Mouse (Mus musculus) myocyte (in vitro differentiated cells): ENCODE data around the gene Upk1b. TPM values are rescaled to one million over a fixed set of nuclear protein-coding genes. Genes with fewer than 3 reads are reported as not detected.

Source experiments
- H3K27me3 ChIP-seq: one replicate; pipeline ENCODE4 v1.6.1; 2011; ENCODE audit not compliant: control insufficient read depth, insufficient read depth, insufficient read length
- H3K36me3 ChIP-seq: one replicate; pipeline ENCODE4 v1.6.1; 2011; ENCODE audit not compliant: control insufficient read depth, insufficient read depth
- H3K4me2 ChIP-seq: one replicate; pipeline ENCODE4 v1.6.1; 2011; ENCODE audit warnings: low read depth, control low read depth
- H3K4me3 ChIP-seq: one replicate; pipeline ENCODE4 v1.5.1; 2011; ENCODE audit warnings: mild to moderate bottlenecking, control low read depth, moderate library complexity
- H3K79me2 ChIP-seq: one replicate; pipeline ENCODE4 v1.6.1; 2011; ENCODE audit not compliant: control insufficient read depth, insufficient read depth
- H3ac ChIP-seq: one replicate; pipeline ENCODE4 v1.6.1; 2011; ENCODE audit not compliant: control insufficient read depth, insufficient read length
- CEBPB ChIP-seq: IDR thresholded peaks from 2 replicates; pipeline ENCODE4 v1.6.1; 2011; ENCODE audit warnings: mild to moderate bottlenecking, moderate library complexity; ENCODE audit not compliant: poor library complexity, insufficient read depth, severe bottlenecking
- E2F4 ChIP-seq: IDR thresholded peaks from one replicate; pipeline ENCODE4 v1.6.1; 2011; ENCODE audit warnings: mild to moderate bottlenecking, control low read depth, moderate library complexity; ENCODE audit not compliant: insufficient read depth
- MAX ChIP-seq: IDR thresholded peaks from one replicate; pipeline ENCODE4 v1.6.1; 2011; ENCODE audit warnings: low read depth, mild to moderate bottlenecking, control low read depth
- MYOD1 ChIP-seq, 3 experiments: IDR thresholded peaks; one replicate each; pipeline ENCODE4 v1.6.1; 2011; ENCODE audit warnings: control low read depth in 2 of 3, low read depth in 2 of 3, mild to moderate bottlenecking in 2 of 3, moderate library complexity in 1 of 3; ENCODE audit not compliant: insufficient read length in 2 of 3, control insufficient read depth in 1 of 3
- MYOG ChIP-seq, 3 experiments: IDR thresholded peaks; one replicate each; pipeline ENCODE4 v1.6.1; 2011; ENCODE audit warnings: control low read depth in 2 of 3, low read depth in 2 of 3, mild to moderate bottlenecking in 2 of 3; ENCODE audit not compliant: insufficient read length in 2 of 3, control insufficient read depth in 1 of 3, insufficient read depth in 1 of 3
- POLR2A ChIP-seq: IDR thresholded peaks from one replicate; pipeline ENCODE4 v1.6.1; 2011; ENCODE audit warnings: low read depth, mild to moderate bottlenecking, control low read depth, moderate library complexity; ENCODE audit not compliant: insufficient read length
- POLR2AphosphoS2 ChIP-seq: IDR thresholded peaks from one replicate; pipeline ENCODE4 v1.6.1; 2011; ENCODE audit warnings: low read depth, control low read depth; ENCODE audit not compliant: insufficient read length
- REST ChIP-seq: IDR thresholded peaks from one replicate; pipeline ENCODE4 v1.6.1; 2011; ENCODE audit warnings: mild to moderate bottlenecking, control low read depth, moderate library complexity; ENCODE audit not compliant: insufficient read depth, insufficient read length
- SRF ChIP-seq: IDR thresholded peaks from one replicate; pipeline ENCODE4 v1.6.1; 2011; ENCODE audit warnings: low read depth; ENCODE audit not compliant: control insufficient read depth, insufficient read length
- TCF12 ChIP-seq: IDR thresholded peaks from one replicate; pipeline ENCODE4 v1.6.1; 2011; ENCODE audit warnings: mild to moderate bottlenecking, control low read depth; ENCODE audit not compliant: poor library complexity, insufficient read depth, severe bottlenecking
- TCF3 ChIP-seq: IDR thresholded peaks from one replicate; pipeline ENCODE4 v1.6.1; 2011; ENCODE audit warnings: low read depth, control low read depth; ENCODE audit not compliant: insufficient read length
- USF1 ChIP-seq: IDR thresholded peaks from one replicate; pipeline ENCODE4 v1.6.1; 2011; ENCODE audit warnings: low read depth, mild to moderate bottlenecking, control low read depth, moderate library complexity
- polyA plus RNA-seq: library from polyadenylated mRNA; unstranded; fragments of >200 nt; fragmentation: generic; extraction: Trizol; gene quantifications from one replicate; pipeline ENCODE4 v1.2.1, GENCODE M21; 2012; ENCODE audit warnings: missing spikeins

Upk1b gene
- polyA plus RNA-seq, 1 experiment: 0.44 TPM

DNA sequence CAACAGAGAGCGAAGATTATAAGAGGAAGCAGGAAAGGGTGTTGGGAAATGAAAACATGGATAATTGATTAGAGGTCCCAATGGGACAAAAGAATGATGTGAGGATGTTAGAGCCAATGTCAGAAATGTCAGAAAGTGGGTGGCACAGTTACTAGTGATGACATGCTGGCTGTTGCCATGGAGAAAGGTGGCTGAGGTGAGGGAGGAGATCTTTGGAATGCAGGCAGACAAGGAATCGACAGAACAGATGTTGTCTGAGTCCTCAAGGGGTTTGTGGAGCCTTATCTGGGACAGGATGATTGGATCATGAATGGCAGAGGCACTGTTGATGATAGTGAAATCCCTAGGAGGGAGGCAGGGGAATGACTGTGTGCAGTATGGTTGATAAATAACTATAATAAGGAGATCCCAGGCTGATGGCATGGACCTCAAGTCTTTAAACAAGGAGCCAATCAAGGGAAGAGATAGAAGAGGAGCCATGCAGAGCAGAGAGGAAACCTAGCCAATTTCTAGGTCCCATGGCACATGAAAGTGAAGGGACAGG lies 17.5 kb downstream of the Upk1b start:
- no peak overlapping the region for H3K4me2 ChIP-seq
- TF ChIP-seq USF1 (no peak), CEBPB (no peak), SRF (no peak), MAX (no peak), REST (no peak), POLR2A (no peak), E2F4 (no peak), MYOD1 (IDR thresholded peaks at IDR 0.05; ENCODE audit: control insufficient read depth in 1 of 3, insufficient read length in 2 of 3, low read depth in 2 of 3) (no peak), POLR2AphosphoS2 (no peak), TCF3 (no peak), TCF12 (no peak), MYOG (IDR thresholded peaks at IDR 0.05; ENCODE audit: control insufficient read depth in 1 of 3, insufficient read depth in 1 of 3, insufficient read length in 2 of 3, low read depth in 2 of 3) (no peak)

DNA sequence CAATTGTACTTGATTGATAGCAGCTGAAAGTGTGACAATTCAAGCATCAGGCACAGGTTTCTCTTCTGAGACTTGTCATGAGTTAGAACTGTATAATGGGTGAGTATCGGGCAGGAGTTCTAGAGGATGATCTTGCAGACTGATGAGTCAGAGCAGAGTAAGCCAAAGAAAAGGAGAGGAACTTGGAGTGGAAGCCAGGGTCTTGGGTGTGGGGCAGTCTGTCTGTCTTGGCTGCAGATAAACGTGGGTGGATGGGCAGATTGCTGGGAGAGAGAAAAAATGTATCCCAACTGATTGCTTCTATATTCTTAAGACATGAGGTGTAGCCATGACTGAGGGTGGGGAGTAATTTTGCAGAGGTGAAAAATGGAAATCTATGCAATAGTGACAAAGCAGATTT lies 18.2 kb downstream of the Upk1b start:
- H3ac ChIP-seq: no peak overlapping the region
- H3K4me3 ChIP-seq: no peak overlapping the region
- H3K4me2 ChIP-seq: no peak overlapping the region
- no peaks in the 10 kb centered on the region for H3K27me3 ChIP-seq
- TF ChIP-seq MYOG (IDR thresholded peaks at IDR 0.05; ENCODE audit: control insufficient read depth in 1 of 3, insufficient read depth in 1 of 3, insufficient read length in 2 of 3, low read depth in 2 of 3): no peak
- TF ChIP-seq USF1: no peak
- no peak for TF ChIP-seq POLR2AphosphoS2
- no peak for TF ChIP-seq REST
- TF ChIP-seq POLR2A: no peak
- no peak for TF ChIP-seq E2F4
- no peak for TF ChIP-seq TCF12
- no peaks in the 10 kb centered on the region for H3K79me2 ChIP-seq
- H3K36me3 ChIP-seq: no peaks in the 10 kb centered on the region

More for the DNA sequence above, 17.5 kb downstream of the Upk1b start:
- H3ac ChIP-seq: no peak overlapping the region
- H3K36me3 ChIP-seq: no peaks in the 10 kb centered on the region
- H3K27me3 ChIP-seq: no peaks in the 10 kb centered on the region
- H3K79me2 ChIP-seq: no peaks in the 10 kb centered on the region
- no peak overlapping the region for H3K4me3 ChIP-seq

DNA sequence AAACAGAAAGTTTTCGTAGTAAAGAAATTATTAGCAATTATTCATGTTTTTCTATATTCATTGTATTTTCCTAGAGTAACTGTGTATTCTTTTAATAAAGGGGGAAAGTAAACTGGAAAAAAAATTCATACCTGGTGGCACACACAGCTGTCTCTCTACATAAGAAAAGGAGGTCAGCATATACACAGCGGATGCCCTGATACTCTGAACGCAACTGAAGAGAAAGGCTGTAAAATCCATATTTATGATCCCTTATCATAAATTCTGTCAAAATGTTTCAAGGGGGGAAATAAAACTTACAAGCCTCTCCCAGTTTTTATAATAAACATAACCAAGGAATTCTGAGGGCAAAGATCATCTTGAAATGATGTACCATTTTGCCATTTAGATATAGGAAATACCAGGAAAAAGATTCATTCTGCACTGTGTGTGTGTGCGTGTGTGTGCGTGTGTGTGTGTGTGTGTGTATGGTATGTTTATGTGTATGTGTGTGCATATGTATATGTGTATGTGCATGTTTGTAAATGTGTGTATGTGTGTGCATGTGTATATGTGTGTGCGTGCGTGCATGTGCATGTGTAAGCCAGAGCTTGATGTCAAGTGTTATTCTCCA lies 19.1 kb downstream of the Upk1b start:
- no peak for TF ChIP-seq TCF3
- no peak for TF ChIP-seq REST
- H3K79me2 ChIP-seq: no peaks in the 10 kb centered on the region
- no peak overlapping the region for H3K4me2 ChIP-seq
- H3K27me3 ChIP-seq: no peaks in the 10 kb centered on the region
- no peaks in the 10 kb centered on the region for H3K36me3 ChIP-seq
- no peak overlapping the region for H3ac ChIP-seq
- no peak overlapping the region for H3K4me3 ChIP-seq

DNA sequence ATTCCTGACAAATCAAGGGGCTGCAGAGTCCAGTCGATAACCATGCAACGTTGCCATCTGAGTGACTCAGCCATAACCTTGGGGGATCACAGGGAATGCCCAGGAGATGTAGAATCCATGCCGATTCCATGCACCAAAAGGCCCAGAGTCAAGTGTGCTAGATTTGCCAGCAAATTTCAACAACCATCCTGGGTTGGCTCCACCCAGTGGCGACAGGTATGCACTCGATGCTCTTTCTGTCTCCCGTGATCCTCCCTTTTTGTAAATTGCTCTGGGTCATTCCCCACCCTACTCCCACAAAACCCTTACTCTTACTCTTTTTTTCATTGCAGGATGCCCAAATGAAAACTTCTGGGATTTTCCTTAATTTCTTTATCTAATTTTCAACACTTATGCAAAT lies 23.8 kb downstream of the Upk1b start:
- H3K4me2 ChIP-seq: no peak overlapping the region
- TF ChIP-seq REST (no peak), TCF12 (no peak)
- H3K79me2 ChIP-seq: no peaks in the 10 kb centered on the region
- H3K4me3 ChIP-seq: no peak overlapping the region
- no peaks in the 10 kb centered on the region for H3K36me3 ChIP-seq
- H3K27me3 ChIP-seq: no peaks in the 10 kb centered on the region
- no peak overlapping the region for H3ac ChIP-seq

DNA sequence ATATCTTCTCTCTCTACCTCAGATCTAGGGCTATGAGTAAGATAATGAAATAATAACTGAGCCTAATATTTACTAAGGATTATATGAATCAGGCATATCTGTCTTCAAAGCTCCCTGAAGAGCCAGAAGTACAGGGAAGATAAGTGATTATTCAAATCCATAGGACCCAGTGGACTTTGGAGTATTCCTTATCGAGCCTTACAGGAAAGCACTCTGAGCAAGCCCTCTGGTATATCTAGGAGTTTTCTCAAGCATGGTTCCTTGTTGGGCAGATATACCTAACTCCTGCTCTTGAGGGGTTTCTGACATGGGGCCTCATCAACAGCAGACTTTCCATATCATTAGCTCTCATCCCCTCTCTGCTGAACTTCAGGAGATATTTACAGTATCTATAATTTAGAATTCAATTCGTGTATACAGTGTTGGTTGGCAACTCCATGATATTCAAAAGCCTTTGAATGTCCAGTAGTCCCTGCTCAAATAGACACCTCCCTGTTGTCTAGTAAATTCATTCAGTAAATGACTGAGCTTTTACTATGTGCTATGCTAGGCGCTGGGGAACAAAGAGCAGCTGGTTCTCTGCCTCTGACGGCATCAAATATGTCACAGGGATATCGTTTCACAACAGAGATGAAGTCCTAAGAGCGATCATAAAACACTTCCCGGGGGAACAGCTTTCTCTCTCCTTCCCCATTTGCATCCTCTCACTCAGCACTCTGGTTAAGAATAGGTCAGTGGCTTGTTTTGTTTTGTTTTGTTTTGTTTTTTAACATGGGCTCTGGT lies 25.0 kb downstream of the Upk1b start:
- Histone ChIP-seq H3K4me3 (no peak overlapping the region), H3K27me3 (no peaks in the 10 kb centered on the region), H3K4me2 (no peak overlapping the region), H3K79me2 (no peaks in the 10 kb centered on the region), H3ac (no peak overlapping the region), H3K36me3 (no peaks in the 10 kb centered on the region)
- no peak for TF ChIP-seq POLR2A
- no peak for TF ChIP-seq REST
- TF ChIP-seq POLR2AphosphoS2: no peak
- no peak for TF ChIP-seq MAX
- TF ChIP-seq TCF3: no peak
- no peak for TF ChIP-seq USF1
- TF ChIP-seq MYOG (IDR thresholded peaks at IDR 0.05; ENCODE audit: control insufficient read depth in 1 of 3, insufficient read depth in 1 of 3, insufficient read length in 2 of 3, low read depth in 2 of 3): no peak
- no peak for TF ChIP-seq MYOD1 (IDR thresholded peaks at IDR 0.05; ENCODE audit: control insufficient read depth in 1 of 3, insufficient read length in 2 of 3, low read depth in 2 of 3)
- no peak for TF ChIP-seq TCF12
- no peak for TF ChIP-seq SRF
- TF ChIP-seq CEBPB: no peak
